Mouse (Mus musculus): ENCODE measurements around the gene Nf2. TPM values are rescaled to one million over a fixed set of nuclear protein-coding genes. Genes with fewer than 3 reads are reported as not detected.
A peak's percentile ranks its signal among the peaks of the same experiment; 100 is the strongest.

The Nf2 gene
- total RNA-seq, 2 experiments from 2014 or later, result 74.3 to 74.7 TPM

- DNase-seq (ENCODE audit: extremely low spot score in 1 of 2, low spot score in 2 of 2), result no peak
- TF ChIP-seq CTCF (IDR thresholded peaks at IDR 0.05), result no peak
- Histone ChIP-seq H3K4me3 (no peak overlapping the region), H3K27ac (no peak overlapping the region)
- intact Hi-C loops (cut with DNase I), result loop anchor here (10.0 kb wide), 1 partner anchor 597 kb away; no protein-coding TSS in a partner anchor
Observed at GRCm38 (mm10) chr11:4861816-4862604, 12.7 kb upstream of the Nf2 start.

GRCm38 (mm10) chr11:4860986-4861385 lies 11.7 kb upstream of the Nf2 start:
- no peak overlapping the region for H3K4me3 ChIP-seq
- no peak overlapping the region for H3K27ac ChIP-seq
- intact Hi-C loops (cut with DNase I), result loop anchor here (10.0 kb wide), 1 partner anchor 596 kb away; no protein-coding TSS in a partner anchor
- no peak for DNase-seq (ENCODE audit: extremely low spot score in 1 of 2, low spot score in 2 of 2)
- no peak for TF ChIP-seq CTCF (IDR thresholded peaks at IDR 0.05)

GRCm38 (mm10) chr11:4858416-4858815 lies 9.1 kb upstream of the Nf2 start:
- intact Hi-C loops (cut with DNase I), result no loop called here
- TF ChIP-seq CTCF (IDR thresholded peaks at IDR 0.05), result no peak
- no peak for DNase-seq (ENCODE audit: extremely low spot score in 1 of 2, low spot score in 2 of 2)
- Histone ChIP-seq H3K4me3 (no peak overlapping the region), H3K27ac (no peak overlapping the region)

- intact Hi-C loops (cut with DNase I), result no loop called here
- no peak overlapping the region for H3K4me3 ChIP-seq
- TF ChIP-seq CTCF (IDR thresholded peaks at IDR 0.05), result no peak
- no peak for DNase-seq (ENCODE audit: extremely low spot score in 1 of 2, low spot score in 2 of 2)
- H3K27ac ChIP-seq, result no peak overlapping the region
Observed at GRCm38 (mm10) chr11:4854181-4854580, 4.8 kb upstream of the Nf2 start.

GRCm38 (mm10) chr11:4853021-4853420 lies 3.7 kb upstream of the Nf2 start:
- no peak for TF ChIP-seq CTCF (IDR thresholded peaks at IDR 0.05)
- intact Hi-C loops (cut with DNase I), result no loop called here

GRCm38 (mm10) chr11:4850404-4850803 lies 1.1 kb upstream of the Nf2 start:
- no peak for TF ChIP-seq CTCF (IDR thresholded peaks at IDR 0.05)
- H3K27ac ChIP-seq, result no peak overlapping the region
- DNase-seq (ENCODE audit: extremely low spot score in 1 of 2, low spot score in 2 of 2), result no peak
- intact Hi-C loops (cut with DNase I), result no loop called here
- no peak overlapping the region for H3K4me3 ChIP-seq

More at GRCm38 (mm10) chr11:4853021-4853420, 3.7 kb upstream of the Nf2 start:
- DNase-seq (ENCODE audit: extremely low spot score in 1 of 2, low spot score in 2 of 2), result no peak
- no peak overlapping the region for H3K27ac ChIP-seq
- H3K4me3 ChIP-seq, result no peak overlapping the region

GRCm38 (mm10) chr11:4848483-4849248 lies 670 bp downstream of the Nf2 start:
- no peak for TF ChIP-seq CTCF (IDR thresholded peaks at IDR 0.05)
- Histone ChIP-seq H3K4me3 (peak overlapping the region; percentile 67), H3K27ac (peak overlapping the region; percentile 79)
- intact Hi-C loops (cut with DNase I), result loop anchor here (5.0 kb wide), 1 partner anchor 256 kb away; the partner anchor contains the start of gene Mtmr3
- DNase-seq (ENCODE audit: extremely low spot score in 1 of 2, low spot score in 2 of 2), result peak; percentile 26 to 33

- intact Hi-C loops (cut with DNase I), result no loop called here
- no peak for DNase-seq (ENCODE audit: extremely low spot score in 1 of 2, low spot score in 2 of 2)
- no peak for TF ChIP-seq CTCF (IDR thresholded peaks at IDR 0.05)
- H3K27ac ChIP-seq, result no peak overlapping the region
- no peak overlapping the region for H3K4me3 ChIP-seq
Observed at GRCm38 (mm10) chr11:4840942-4841526, 8.3 kb downstream of the Nf2 start.

GRCm38 (mm10) chr11:4838235-4838634 lies 11.1 kb downstream of the Nf2 start:
- Histone ChIP-seq H3K27ac (no peak overlapping the region), H3K4me3 (no peak overlapping the region)
- no peak for DNase-seq (ENCODE audit: extremely low spot score in 1 of 2, low spot score in 2 of 2)
- intact Hi-C loops (cut with DNase I), result loop anchor here (5.0 kb wide), 1 partner anchor 126 kb away; no protein-coding TSS in a partner anchor
- no peak for TF ChIP-seq CTCF (IDR thresholded peaks at IDR 0.05)

GRCm38 (mm10) chr11:4837342-4837741 lies 12.0 kb downstream of the Nf2 start:
- intact Hi-C loops (cut with DNase I), result loop anchor here (5.0 kb wide), 1 partner anchor 125 kb away; no protein-coding TSS in a partner anchor
- no peak for TF ChIP-seq CTCF (IDR thresholded peaks at IDR 0.05)
- no peak overlapping the region for H3K4me3 ChIP-seq
- DNase-seq (ENCODE audit: extremely low spot score in 1 of 2, low spot score in 2 of 2), result no peak
- no peak overlapping the region for H3K27ac ChIP-seq

GRCm38 (mm10) chr11:4836755-4837154 lies 12.6 kb downstream of the Nf2 start:
- intact Hi-C loops (cut with DNase I), result loop anchor here (5.0 kb wide), 1 partner anchor 124 kb away; no protein-coding TSS in a partner anchor
- no peak overlapping the region for H3K27ac ChIP-seq
- no peak for DNase-seq (ENCODE audit: extremely low spot score in 1 of 2, low spot score in 2 of 2)
- no peak overlapping the region for H3K4me3 ChIP-seq
- peak; percentile 80 for TF ChIP-seq CTCF (IDR thresholded peaks at IDR 0.05)

GRCm38 (mm10) chr11:4835436-4835835 lies 13.9 kb downstream of the Nf2 start:
- no peak for DNase-seq (ENCODE audit: extremely low spot score in 1 of 2, low spot score in 2 of 2)
- intact Hi-C loops (cut with DNase I), result loop anchor here (5.0 kb wide), 1 partner anchor 123 kb away; no protein-coding TSS in a partner anchor
- no peak overlapping the region for H3K4me3 ChIP-seq
- TF ChIP-seq CTCF (IDR thresholded peaks at IDR 0.05), result no peak
- H3K27ac ChIP-seq, result no peak overlapping the region
